Mouse (Mus musculus) heart, embryonic 16.5 days (tissue): Measurements from ENCODE around the gene Endou. TPM values are rescaled to one million over a fixed set of nuclear protein-coding genes. Genes with fewer than 3 reads are reported as not detected.

ENCODE experiments used
- ATAC-seq: fragments of 200-750 bp; cut with Nextera tagmentation; replicated peaks from 2 replicates; pipeline ENCODE4 v1.8.0; 2017; ENCODE audit warnings: moderate number of reproducible peaks; ENCODE audit not compliant: insufficient read depth, low FRiP score; ENCODE audit errors: extremely low read depth
- H3K27ac ChIP-seq: fragments of 300-500 bp; sonication (generic); 2 replicates; pipeline ENCODE4 v1.5.1; 2014; ENCODE audit warnings: mild to moderate bottlenecking, low read length, control low read depth, moderate library complexity
- H3K27me3 ChIP-seq: fragments of 300-500 bp; sonication (generic); 2 replicates; pipeline ENCODE4 v1.6.1; 2014; ENCODE audit warnings: low read length, mixed read lengths; ENCODE audit not compliant: control insufficient read depth, insufficient read depth
- H3K36me3 ChIP-seq: fragments of 300-500 bp; sonication (generic); 2 replicates; pipeline ENCODE4 v1.6.1; 2014; ENCODE audit not compliant: control insufficient read depth, insufficient read depth
- H3K4me1 ChIP-seq: fragments of 300-500 bp; sonication (generic); 2 replicates; pipeline ENCODE4 v1.6.1; 2014; ENCODE audit warnings: low read length, mixed read lengths; ENCODE audit not compliant: control insufficient read depth, insufficient read depth
- H3K4me2 ChIP-seq: fragments of 300-500 bp; sonication (generic); 2 replicates; pipeline ENCODE4 v1.6.1; 2014; ENCODE audit warnings: low read depth, mild to moderate bottlenecking, control low read depth, low read length
- H3K4me3 ChIP-seq: fragments of 300-500 bp; sonication (generic); 2 replicates; pipeline ENCODE4 v1.5.1; 2014; ENCODE audit warnings: mild to moderate bottlenecking, control low read depth, low read length
- H3K9ac ChIP-seq: fragments of 300-500 bp; sonication (generic); 2 replicates; pipeline ENCODE4 v1.6.1; 2014; ENCODE audit warnings: low read length, control low read depth
- H3K9me3 ChIP-seq: fragments of 300-500 bp; sonication (generic); replicated peaks from 2 replicates; pipeline ENCODE4 v1.6.1; 2016; ENCODE audit warnings: low read length; ENCODE audit not compliant: control insufficient read depth
- WGBS: fragments of 180-500 bp; shearing (Covaris S2); extraction: QIAGEN DNeasy Blood & Tissue Kit; methylation state at CpG from one replicate; pipeline ENCODE4 v1.1.7; 2014; 5-methylcytosine and 5-hydroxymethylcytosine counted together
- polyA plus RNA-seq: library from polyadenylated mRNA; unstranded; fragments of >200 nt; fragmentation: Nextera tagmentation; extraction: Ambion mirVana; gene quantifications from 2 replicates; pipeline ENCODE4 v1.2.1, GENCODE M21; 2015

Gene Endou
- polyA plus RNA-seq, 1 experiment from 2014 or later, result 9.6 TPM

- no peak for ATAC-seq
- no peak overlapping the region for H3K4me2 ChIP-seq
- H3K27me3 ChIP-seq, result 0 out of 2 replicates have a peak, but pooled peaks cover 2% of the 10 kb centered on the region
- peaks cover 12% of the 10 kb centered on the region for H3K4me1 ChIP-seq
- no peak overlapping the region for H3K4me3 ChIP-seq
- H3K9me3 ChIP-seq, result no peaks in the 10 kb centered on the region
- no peak overlapping the region for H3K27ac ChIP-seq
- WGBS, result 63% methylated on average over 13 of the region's 13 CpGs
- H3K36me3 ChIP-seq, result no peaks in the 10 kb centered on the region; the same call in 1 of the 2 replicates
- no peak overlapping the region for H3K9ac ChIP-seq
These were observed 30.3 kb upstream of the Endou start for GRCm38 (mm10) chr15:97761438-97761837.

- H3K4me2 ChIP-seq, result no peak overlapping the region
- no peaks in the 10 kb centered on the region for H3K9me3 ChIP-seq
- no peak for ATAC-seq
- H3K4me3 ChIP-seq, result no peak overlapping the region
- no peaks in the 10 kb centered on the region; the same call in 1 of the 2 replicates for H3K36me3 ChIP-seq
- H3K27ac ChIP-seq, result no peak overlapping the region
- peaks cover 8% of the 10 kb centered on the region for H3K4me1 ChIP-seq
- no peaks in the 10 kb centered on the region for H3K27me3 ChIP-seq
- WGBS, result 58% methylated on average over 5 of the region's 5 CpGs
- no peak overlapping the region for H3K9ac ChIP-seq
These were observed 29.8 kb upstream of the Endou start for GRCm38 (mm10) chr15:97760952-97761351.

- Histone ChIP-seq H3K9ac (no peak overlapping the region), H3K4me2 (no peak overlapping the region), H3K9me3 (no peaks in the 10 kb centered on the region), H3K27me3 (no peaks in the 10 kb centered on the region), H3K4me1 (peaks cover 10% of the 10 kb centered on the region), H3K27ac (no peak overlapping the region), H3K4me3 (no peak overlapping the region), H3K36me3 (no peaks in the 10 kb centered on the region; the same call in 1 of the 2 replicates)
- WGBS, result 84% methylated on average over 9 of the region's 9 CpGs
- no peak for ATAC-seq
These were observed 28.9 kb upstream of the Endou start for GRCm38 (mm10) chr15:97760006-97760405.

GRCm38 (mm10) chr15:97755361-97755760 lies 24.2 kb upstream of the Endou start:
- ATAC-seq, result no peak
- no peak overlapping the region for H3K27ac ChIP-seq

GRCm38 (mm10) chr15:97754476-97754875 lies 23.3 kb upstream of the Endou start:
- Histone ChIP-seq H3K9ac (peak overlapping the region; percentile 23; the same call in 1 of the 2 replicates), H3K4me3 (no peak overlapping the region), H3K36me3 (no peaks in the 10 kb centered on the region; the same call in 1 of the 2 replicates), H3K9me3 (no peaks in the 10 kb centered on the region), H3K4me2 (no peak overlapping the region), H3K4me1 (peaks cover 33% of the 10 kb centered on the region), H3K27ac (no peak overlapping the region; the same call in 1 of the 2 replicates), H3K27me3 (no peaks in the 10 kb centered on the region)
- WGBS, result 34% methylated on average over 6 of the region's 6 CpGs
- no peak for ATAC-seq

More at GRCm38 (mm10) chr15:97755361-97755760, 24.2 kb upstream of the Endou start:
- H3K4me1 ChIP-seq, result peaks cover 25% of the 10 kb centered on the region
- H3K27me3 ChIP-seq, result no peaks in the 10 kb centered on the region
- no peak overlapping the region for H3K9ac ChIP-seq
- WGBS, result 41% methylated on average over 8 of the region's 8 CpGs
- H3K4me2 ChIP-seq, result no peak overlapping the region
- H3K4me3 ChIP-seq, result no peak overlapping the region
- no peaks in the 10 kb centered on the region; the same call in 1 of the 2 replicates for H3K36me3 ChIP-seq
- no peaks in the 10 kb centered on the region for H3K9me3 ChIP-seq

- H3K27ac ChIP-seq, result no peak overlapping the region
- H3K4me1 ChIP-seq, result peaks cover 46% of the 10 kb centered on the region
- H3K36me3 ChIP-seq, result no peaks in the 10 kb centered on the region; the same call in 1 of the 2 replicates
- H3K4me2 ChIP-seq, result no peak overlapping the region
- no peak overlapping the region for H3K9ac ChIP-seq
- WGBS, result 89% methylated on average over 5 of the region's 5 CpGs
- no peaks in the 10 kb centered on the region for H3K27me3 ChIP-seq
- no peak overlapping the region for H3K4me3 ChIP-seq
- H3K9me3 ChIP-seq, result no peaks in the 10 kb centered on the region
- ATAC-seq, result no peak
These were observed 21.4 kb upstream of the Endou start for GRCm38 (mm10) chr15:97752491-97752890.

- Histone ChIP-seq H3K9me3 (no peaks in the 10 kb centered on the region), H3K9ac (no peak overlapping the region), H3K27ac (no peak overlapping the region), H3K4me2 (no peak overlapping the region), H3K27me3 (no peaks in the 10 kb centered on the region), H3K36me3 (no peaks in the 10 kb centered on the region), H3K4me3 (no peak overlapping the region), H3K4me1 (peaks cover 46% of the 10 kb centered on the region)
- ATAC-seq, result no peak
- 45% methylated on average over 2 of the region's 2 CpGs for WGBS
These were observed 20.5 kb upstream of the Endou start for GRCm38 (mm10) chr15:97751676-97752075.

GRCm38 (mm10) chr15:97750697-97751096 lies 19.6 kb upstream of the Endou start:
- peak; percentile 83 for ATAC-seq
- 4% methylated on average over 12 of the region's 12 CpGs for WGBS
- Histone ChIP-seq H3K4me2 (peak overlapping the region; percentile 25; the same call in 1 of the 2 replicates), H3K9me3 (no peaks in the 10 kb centered on the region), H3K4me1 (peaks cover 46% of the 10 kb centered on the region), H3K4me3 (no peak overlapping the region), H3K36me3 (no peaks in the 10 kb centered on the region), H3K27me3 (no peaks in the 10 kb centered on the region), H3K9ac (peak overlapping the region; percentile 44; the same call in 1 of the 2 replicates), H3K27ac (peak overlapping the region; percentile 78)

GRCm38 (mm10) chr15:97749841-97750240 lies 18.7 kb upstream of the Endou start:
- H3K4me3 ChIP-seq, result peak overlapping the region; percentile 20; the same call in 1 of the 2 replicates
- ATAC-seq, result no peak
- peak overlapping the region; percentile 44 for H3K9ac ChIP-seq
- peak overlapping the region; percentile 25 for H3K4me2 ChIP-seq
- H3K27ac ChIP-seq, result peak overlapping the region; percentile 78
- H3K36me3 ChIP-seq, result no peaks in the 10 kb centered on the region
- H3K4me1 ChIP-seq, result peaks cover 46% of the 10 kb centered on the region
- 80% methylated on average over 13 of the region's 13 CpGs for WGBS
- H3K9me3 ChIP-seq, result no peaks in the 10 kb centered on the region
- H3K27me3 ChIP-seq, result no peaks in the 10 kb centered on the region
